Mouse (Mus musculus) brown adipose tissue, adult 24 weeks (tissue): ENCODE data around the gene Frmpd2. TPM values are rescaled to one million over a fixed set of nuclear protein-coding genes. Genes with fewer than 3 reads are reported as not detected.

Source experiments
- H3K27ac ChIP-seq: fragments of 200-500 bp; replicated peaks from 2 replicates; pipeline ENCODE4 v1.5.1; 2012; ENCODE audit warnings: low read depth, mild to moderate bottlenecking, low read length
- H3K4me1 ChIP-seq: fragments of 200-500 bp; 2 replicates; pipeline ENCODE4 v1.6.1; 2012; ENCODE audit warnings: low read length, mixed read lengths; ENCODE audit not compliant: control insufficient read depth, insufficient read depth, insufficient read length
- H3K4me3 ChIP-seq: fragments of 200-500 bp; 2 replicates; pipeline ENCODE4 v1.5.1; 2012; ENCODE audit warnings: low read depth, mild to moderate bottlenecking, low read length, moderate library complexity; ENCODE audit not compliant: insufficient read depth
- polyA plus RNA-seq: library from polyadenylated mRNA; stranded (reverse); fragments of >200 nt; gene quantifications from 2 replicates; pipeline ENCODE4 v1.2.4, GENCODE M21; 2012; ENCODE audit not compliant: missing spikeins, insufficient read depth, insufficient read length

Frmpd2 gene
- polyA plus RNA-seq, 1 experiment = not detected

DNA sequence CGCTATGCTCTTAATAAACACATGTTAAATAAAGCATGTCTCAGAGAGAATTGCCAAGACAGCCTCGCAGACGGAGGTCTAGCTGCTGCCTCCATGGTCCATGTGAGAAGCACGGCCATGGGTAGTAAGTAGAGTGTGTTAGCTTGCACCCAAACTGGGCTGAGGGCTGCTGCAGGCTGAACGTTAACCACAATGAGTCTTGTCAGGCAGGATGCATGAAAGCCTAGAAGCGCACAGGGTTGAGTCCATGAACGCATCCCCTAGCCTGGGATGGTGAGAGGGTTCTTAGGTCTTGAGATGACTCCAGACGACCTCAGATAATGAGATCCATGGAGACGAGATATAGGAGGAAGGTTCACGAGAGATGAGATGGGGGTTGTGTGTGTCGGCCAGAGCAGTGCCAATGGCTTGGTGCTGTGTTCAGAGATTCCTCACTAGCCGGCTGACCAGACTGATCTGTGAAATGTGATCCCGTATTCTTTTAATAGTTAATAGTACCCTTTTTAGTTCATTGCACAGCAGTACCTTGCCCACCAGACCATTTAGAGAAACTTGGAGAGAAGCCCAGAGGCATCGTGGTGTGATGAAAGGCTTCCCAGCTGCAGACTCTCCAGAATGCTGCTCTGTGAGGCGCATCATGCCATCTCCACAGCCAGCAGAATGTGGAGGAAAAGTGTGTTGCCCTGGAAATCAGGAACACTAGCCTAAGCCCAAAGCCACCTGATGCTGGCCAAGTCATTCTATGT, 16.5 kb downstream of the Frmpd2 start:
- H3K4me3 ChIP-seq = no peak overlapping the region
- H3K4me1 ChIP-seq = no peaks in the 10 kb centered on the region

DNA sequence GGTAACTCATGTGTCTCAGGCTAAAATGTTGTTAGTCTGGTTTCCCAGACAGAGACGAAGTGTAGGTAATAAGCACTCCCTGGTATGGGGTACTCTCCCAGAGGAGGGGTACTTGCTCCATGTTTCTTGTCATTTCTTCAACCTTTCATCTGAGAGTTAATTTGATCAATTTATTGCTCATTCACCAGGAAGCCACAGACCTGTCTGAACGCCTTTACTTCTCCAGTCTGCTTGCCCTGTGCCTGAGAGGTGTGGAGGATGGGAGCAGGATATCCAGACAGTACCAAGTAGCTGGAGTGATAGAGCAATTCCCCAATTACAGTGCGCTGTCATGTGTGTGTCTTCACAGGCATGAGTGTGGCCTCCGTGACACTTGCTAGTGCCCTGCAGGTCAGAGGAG, 23.7 kb downstream of the Frmpd2 start:
- H3K4me1 ChIP-seq = no peaks in the 10 kb centered on the region
- no peak overlapping the region for H3K27ac ChIP-seq
- H3K4me3 ChIP-seq = no peak overlapping the region

More for the DNA sequence above, 16.5 kb downstream of the Frmpd2 start:
- no peak overlapping the region for H3K27ac ChIP-seq

DNA sequence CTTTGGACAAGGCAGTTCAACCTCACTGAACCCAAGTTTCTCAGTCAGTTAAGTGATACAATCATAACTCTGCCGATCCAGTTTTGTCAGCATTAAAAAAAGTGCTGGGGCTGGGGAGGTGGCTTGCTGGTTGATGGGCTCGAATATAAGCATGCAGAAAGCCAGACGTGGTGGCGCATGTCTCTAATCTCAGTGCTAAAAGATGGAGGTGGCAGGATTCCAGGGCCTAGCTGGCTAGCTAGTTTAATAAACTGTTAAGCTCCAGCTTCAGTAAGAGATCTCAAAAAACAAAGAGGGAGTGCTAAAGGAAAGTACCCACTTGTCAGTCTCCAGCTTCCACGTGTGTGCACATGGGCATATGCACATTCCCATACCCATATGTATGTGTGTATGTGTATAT, 25.9 kb downstream of the Frmpd2 start:
- Histone ChIP-seq H3K27ac (no peak overlapping the region), H3K4me1 (no peaks in the 10 kb centered on the region), H3K4me3 (no peak overlapping the region)

GRCm38 (mm10) chr14:33498849-33499248, 27.4 kb downstream of the Frmpd2 start:
- no peaks in the 10 kb centered on the region for H3K4me1 ChIP-seq
- H3K27ac ChIP-seq = no peak overlapping the region

DNA sequence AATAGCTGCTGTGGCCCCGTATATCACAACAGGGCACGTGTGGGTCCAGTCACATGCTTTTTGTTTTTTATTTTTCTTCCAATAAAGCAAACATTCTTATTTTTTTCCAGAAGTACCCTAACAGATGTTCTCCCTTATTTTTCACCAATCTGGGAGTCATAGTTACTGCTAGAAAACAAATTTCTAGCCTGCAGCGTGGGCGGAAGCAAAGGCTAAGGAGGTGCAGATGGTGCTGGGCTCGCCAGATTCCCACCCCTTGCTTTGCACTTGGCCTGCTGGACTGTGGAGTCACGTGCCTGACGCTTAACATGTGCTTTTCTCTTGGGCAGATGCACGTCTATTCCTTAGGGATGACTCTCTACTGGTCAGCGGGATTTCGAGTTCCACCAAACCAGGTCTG, 29.1 kb downstream of the Frmpd2 start:
- Histone ChIP-seq H3K4me1 (no peaks in the 10 kb centered on the region), H3K4me3 (no peak overlapping the region), H3K27ac (no peak overlapping the region)

More at GRCm38 (mm10) chr14:33498849-33499248, 27.4 kb downstream of the Frmpd2 start:
- H3K4me3 ChIP-seq = no peak overlapping the region

DNA sequence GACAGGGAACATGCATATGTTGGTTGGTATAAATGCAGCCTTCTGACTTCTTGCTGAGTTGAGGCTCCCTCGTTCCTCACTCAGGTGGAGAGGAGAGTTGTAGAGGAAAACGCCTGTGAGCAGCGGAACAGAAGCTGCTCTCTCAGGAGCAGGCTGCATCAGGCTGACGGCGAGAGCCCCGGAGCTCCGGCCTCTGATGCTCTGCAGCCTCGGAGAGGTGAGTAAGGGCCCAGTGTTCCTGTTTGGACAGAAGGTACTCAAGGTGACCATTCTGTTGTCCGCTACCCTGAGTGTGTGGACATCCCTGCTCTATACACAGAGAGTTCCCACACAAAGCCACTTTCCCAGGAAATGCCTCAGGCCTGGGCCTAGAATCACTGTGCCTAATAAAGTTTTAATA, 31.8 kb downstream of the Frmpd2 start:
- Histone ChIP-seq H3K4me1 (no peaks in the 10 kb centered on the region), H3K27ac (no peak overlapping the region), H3K4me3 (no peak overlapping the region)

DNA sequence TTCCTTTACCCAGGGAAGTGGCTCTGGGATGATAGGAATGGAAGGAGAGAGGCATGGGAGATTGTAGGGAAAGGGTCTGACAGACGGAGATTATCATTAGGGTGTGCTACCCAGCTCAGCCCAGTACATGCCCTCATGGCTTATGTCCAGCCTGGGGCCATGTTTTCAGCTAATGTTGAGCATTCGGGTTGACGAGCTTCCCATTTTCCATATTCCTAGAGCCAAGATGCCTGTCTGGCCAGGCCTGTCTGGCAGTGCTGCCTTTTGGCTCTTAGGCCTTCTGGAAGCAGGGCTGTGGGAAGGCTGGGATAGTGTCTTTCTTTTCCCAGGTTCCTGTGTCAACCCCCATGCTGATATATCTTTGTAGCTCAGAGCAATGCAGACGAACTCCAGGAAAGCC, 35.2 kb downstream of the Frmpd2 start:
- H3K27ac ChIP-seq = no peak overlapping the region
- no peaks in the 10 kb centered on the region for H3K4me1 ChIP-seq
- no peak overlapping the region for H3K4me3 ChIP-seq

DNA sequence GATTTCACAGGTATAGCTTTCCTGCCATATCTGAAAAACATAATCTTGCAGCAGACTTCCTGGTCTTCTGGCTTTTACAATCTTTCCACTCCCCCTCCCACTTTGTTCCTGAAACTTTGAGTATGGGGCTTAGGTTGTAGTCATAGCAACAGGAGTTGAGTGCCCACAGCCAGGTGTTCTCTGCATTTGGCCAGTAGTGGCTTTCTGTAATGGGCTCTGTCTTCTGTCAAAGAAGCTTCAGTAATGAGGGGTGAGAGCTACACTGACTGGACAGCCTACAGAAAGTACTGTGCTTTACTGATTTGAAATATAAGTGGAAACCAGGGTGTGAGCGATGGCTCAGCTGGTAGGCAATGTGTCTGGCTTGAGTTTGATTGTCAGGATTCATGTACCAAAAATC, 37.2 kb downstream of the Frmpd2 start:
- H3K27ac ChIP-seq = no peak overlapping the region
- no peak overlapping the region for H3K4me3 ChIP-seq
- no peaks in the 10 kb centered on the region for H3K4me1 ChIP-seq

GRCm38 (mm10) chr14:33513877-33514276, 42.4 kb downstream of the Frmpd2 start:
- Histone ChIP-seq H3K4me3 (no peak overlapping the region), H3K4me1 (no peaks in the 10 kb centered on the region), H3K27ac (no peak overlapping the region)

DNA sequence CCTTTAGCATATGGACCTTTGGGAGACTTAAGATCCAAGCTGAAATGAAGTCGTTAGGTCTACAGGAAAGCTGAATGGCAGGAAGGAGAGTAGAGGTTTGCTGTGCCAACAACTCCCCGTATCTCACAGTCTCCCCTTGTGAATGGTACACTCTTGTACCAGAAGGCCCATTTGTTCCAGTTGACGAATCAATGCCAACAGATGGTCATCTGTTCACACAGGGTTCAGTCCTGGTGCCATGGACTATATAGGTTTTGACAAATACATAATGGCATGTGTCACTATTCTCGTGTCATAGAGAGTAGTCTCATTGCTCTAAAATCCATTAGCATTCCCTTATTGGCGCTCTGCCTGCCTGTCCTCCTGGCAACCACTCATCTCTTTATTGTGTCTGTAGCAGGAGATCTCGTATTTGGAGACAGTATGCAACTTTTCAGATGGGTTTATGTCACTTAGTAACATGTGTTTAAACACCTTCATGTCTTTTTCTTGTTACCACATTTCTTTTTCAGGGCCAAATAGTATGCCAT, 43.3 kb downstream of the Frmpd2 start:
- H3K27ac ChIP-seq = no peak overlapping the region
- H3K4me3 ChIP-seq = no peak overlapping the region
- H3K4me1 ChIP-seq = no peaks in the 10 kb centered on the region

- Histone ChIP-seq H3K4me1 (no peaks in the 10 kb centered on the region), H3K27ac (no peak overlapping the region), H3K4me3 (no peak overlapping the region)
These were observed 50.0 kb downstream of the Frmpd2 start for GRCm38 (mm10) chr14:33521538-33521937.

DNA sequence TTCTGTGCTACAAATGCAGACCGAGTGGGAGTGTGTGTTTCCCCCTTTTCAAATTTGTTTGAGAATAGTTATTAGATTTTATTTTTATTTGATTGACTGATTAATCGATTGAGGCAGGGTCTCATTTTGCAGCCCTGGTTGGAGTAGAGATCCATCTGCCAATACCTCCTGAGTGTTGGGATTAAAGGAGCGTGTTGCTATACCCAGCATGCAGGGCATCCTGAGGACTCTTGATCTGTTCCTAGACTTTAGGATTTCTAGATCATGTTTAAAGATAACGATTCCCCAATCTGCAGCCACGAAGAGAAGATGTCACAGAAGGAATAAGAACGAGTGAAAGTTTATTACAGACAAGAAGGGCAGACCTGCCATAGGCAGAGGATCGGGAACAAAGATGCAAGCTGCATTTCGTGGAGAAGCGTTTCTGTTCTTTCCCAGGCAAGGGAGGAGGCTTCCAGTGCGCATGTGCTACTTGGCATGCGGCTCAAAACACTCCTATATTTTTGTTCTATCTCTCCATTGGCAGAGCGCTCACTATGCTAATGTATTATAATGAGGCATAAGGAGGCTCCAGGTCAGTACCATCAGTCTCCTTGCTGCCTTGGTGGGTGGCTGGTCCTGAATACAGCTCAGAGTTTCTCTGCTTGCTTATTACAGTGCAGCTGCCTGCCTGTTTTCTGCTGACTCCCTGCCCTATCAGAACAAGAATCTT, 53.9 kb downstream of the Frmpd2 start:
- Histone ChIP-seq H3K27ac (no peak overlapping the region), H3K4me3 (no peak overlapping the region), H3K4me1 (no peaks in the 10 kb centered on the region)

- Histone ChIP-seq H3K4me3 (no peak overlapping the region), H3K27ac (no peak overlapping the region), H3K4me1 (no peaks in the 10 kb centered on the region)
These were observed 55.1 kb downstream of the Frmpd2 start for GRCm38 (mm10) chr14:33526621-33527020.

GRCm38 (mm10) chr14:33527938-33528337, 56.4 kb downstream of the Frmpd2 start:
- H3K27ac ChIP-seq = no peak overlapping the region
- H3K4me3 ChIP-seq = no peak overlapping the region
- H3K4me1 ChIP-seq = no peaks in the 10 kb centered on the region

GRCm38 (mm10) chr14:33531331-33531912, 59.9 kb downstream of the Frmpd2 start:
- Histone ChIP-seq H3K4me3 (no peak overlapping the region), H3K27ac (no peak overlapping the region), H3K4me1 (no peaks in the 10 kb centered on the region)
